Mouse (Mus musculus) spleen, embryonic (tissue): ENCODE data around the gene Trim25.

Experiments
- CTCF ChIA-PET: fragments of 350-600 bp; sonication (Branson Sonifier 250); formaldehyde crosslinking; loops from one replicate; lab custom pipeline; 2022; lab: Charles Lee

The Trim25 gene

GRCm38 (mm10) chr11:88993625-88994024 lies 5.6 kb upstream of the Trim25 start:
- CTCF ChIA-PET: interaction anchor here (0.8 to 1.2 kb wide), 5 partner anchors 9 to 76 kb away, joined by 3 to 4 read pairs (median 3); no protein-coding TSS in a partner anchor

GRCm38 (mm10) chr11:88994492-88994891 lies 4.7 kb upstream of the Trim25 start:
- CTCF ChIA-PET: interaction anchor here (0.7 kb wide), 1 partner anchor 49 kb away, joined by 4 read pairs; no protein-coding TSS in a partner anchor

- CTCF ChIA-PET: no interaction called here
Observed at GRCm38 (mm10) chr11:88995616-88996015, 3.6 kb upstream of the Trim25 start.

- CTCF ChIA-PET: interaction anchor here (1.0 kb wide), 1 partner anchor 43 kb away, joined by 6 read pairs; no protein-coding TSS in a partner anchor
Observed at GRCm38 (mm10) chr11:88996427-88996826, 2.7 kb upstream of the Trim25 start.

GRCm38 (mm10) chr11:88997343-88997742 lies 1.8 kb upstream of the Trim25 start:
- CTCF ChIA-PET: interaction anchor here (0.6 to 1.7 kb wide), 4 partner anchors 42 to 923 kb away, joined by 3 to 6 read pairs (median 4); no protein-coding TSS in a partner anchor

- CTCF ChIA-PET: interaction anchor here (1.2 to 1.7 kb wide), 2 partner anchors 43 to 61 kb away, joined by 4 to 5 read pairs; no protein-coding TSS in a partner anchor
Observed at GRCm38 (mm10) chr11:88998406-88998805, 770 bp upstream of the Trim25 start.

- CTCF ChIA-PET: no interaction called here
Observed at GRCm38 (mm10) chr11:88999723-89000526, 749 bp downstream of the Trim25 start.

- CTCF ChIA-PET: interaction anchor here (0.6 to 1.2 kb wide), 3 partner anchors 12 to 21 kb away, joined by 3 to 10 read pairs (median 3); no protein-coding TSS in a partner anchor
Observed at GRCm38 (mm10) chr11:89000527-89000819, 1.3 kb downstream of the Trim25 start.

GRCm38 (mm10) chr11:89001569-89001968 lies 2.4 kb downstream of the Trim25 start:
- CTCF ChIA-PET: interaction anchor here (0.6 to 1.2 kb wide), 5 partner anchors 15 to 47 kb away, joined by 3 to 14 read pairs (median 4); no protein-coding TSS in a partner anchor

GRCm38 (mm10) chr11:89002068-89002467 lies 2.9 kb downstream of the Trim25 start:
- CTCF ChIA-PET: interaction anchor here (0.6 to 0.7 kb wide), 2 partner anchors 27 to 40 kb away, joined by 3 to 14 read pairs; no protein-coding TSS in a partner anchor

GRCm38 (mm10) chr11:89002621-89003020 lies 3.4 kb downstream of the Trim25 start:
- CTCF ChIA-PET: interaction anchor here (0.6 to 0.7 kb wide), 2 partner anchors 17 to 735 kb away, joined by 3 read pairs; no protein-coding TSS in a partner anchor

GRCm38 (mm10) chr11:89003078-89003477 lies 3.9 kb downstream of the Trim25 start:
- CTCF ChIA-PET: interaction anchor here (0.6 to 0.7 kb wide), 2 partner anchors 17 to 735 kb away, joined by 3 read pairs; no protein-coding TSS in a partner anchor

GRCm38 (mm10) chr11:89003726-89004125 lies 4.5 kb downstream of the Trim25 start:
- CTCF ChIA-PET: no interaction called here

GRCm38 (mm10) chr11:89005473-89005872 lies 6.3 kb downstream of the Trim25 start:
- CTCF ChIA-PET: no interaction called here

- CTCF ChIA-PET: interaction anchor here (0.6 kb wide), 1 partner anchor 24 kb away, joined by 5 read pairs; no protein-coding TSS in a partner anchor
Observed at GRCm38 (mm10) chr11:89006404-89006803, 7.2 kb downstream of the Trim25 start.

GRCm38 (mm10) chr11:89007582-89007981 lies 8.4 kb downstream of the Trim25 start:
- CTCF ChIA-PET: interaction anchor here (0.6 to 0.7 kb wide), 4 partner anchors 15 to 296 kb away, joined by 3 to 13 read pairs (median 4); no protein-coding TSS in a partner anchor

- CTCF ChIA-PET: interaction anchor here (0.7 kb wide), 1 partner anchor 1299 kb away, joined by 16 read pairs; no protein-coding TSS in a partner anchor
Observed at GRCm38 (mm10) chr11:89009066-89009465, 9.9 kb downstream of the Trim25 start.

- CTCF ChIA-PET: no interaction called here
Observed at GRCm38 (mm10) chr11:89009496-89009895, 10.3 kb downstream of the Trim25 start.

GRCm38 (mm10) chr11:89012241-89012640 lies 13.1 kb downstream of the Trim25 start:
- CTCF ChIA-PET: interaction anchor here (0.6 kb wide), 1 partner anchor 12 kb away, joined by 3 read pairs; no protein-coding TSS in a partner anchor

- CTCF ChIA-PET: no interaction called here
Observed at GRCm38 (mm10) chr11:89017514-89018182, 18.5 kb downstream of the Trim25 start.

GRCm38 (mm10) chr11:89020681-89021305 lies 21.6 kb downstream of the Trim25 start:
- CTCF ChIA-PET: interaction anchor here (0.7 kb wide), 2 partner anchors 25 to 608 kb away, joined by 3 read pairs; no protein-coding TSS in a partner anchor
